Mouse (Mus musculus): ENCODE measurements around the gene Josd2. TPM values are rescaled to one million over a fixed set of nuclear protein-coding genes. Genes with fewer than 3 reads are reported as not detected.

Gene Josd2
- polyA plus RNA-seq, 1 experiment from 2014 or later: 87.7 TPM

Small RNAs within 50 kb of the gene (microRNA-seq; reads per million reads assigned to microRNA genes)
- not detected for gene Mir7052

Other genes starting within 250 kb of the Josd2 start
- not detected in 2 replicates for gene Klk1, start 242.6 kb upstream of the Josd2 start, polyA plus RNA-seq (2015; fragmentation: Nextera tagmentation; extraction: Ambion mirVana)
- 0.17 TPM in 1 of 2 replicates, not detected in the other for gene Gm36864, start 231.8 kb upstream of the Josd2 start, polyA plus RNA-seq (2015; fragmentation: Nextera tagmentation; extraction: Ambion mirVana)
- gene 1700028J19Rik, start 221.3 kb upstream of the Josd2 start, polyA plus RNA-seq (2015; fragmentation: Nextera tagmentation; extraction: Ambion mirVana): 0.78 and 0.94 TPM in 2 replicates
- gene 2410002F23Rik, start 221.3 kb upstream of the Josd2 start, polyA plus RNA-seq (2015; fragmentation: Nextera tagmentation; extraction: Ambion mirVana): 222 and 224 TPM in 2 replicates
- 0.14 TPM in 1 of 2 replicates, not detected in the other for gene Acp4, start 210.6 kb upstream of the Josd2 start, polyA plus RNA-seq (2015; fragmentation: Nextera tagmentation; extraction: Ambion mirVana)
- 1.2 TPM in 1 of 2 replicates, not detected in the other for gene Gm15517, start 206.5 kb upstream of the Josd2 start, polyA plus RNA-seq (2015; fragmentation: Nextera tagmentation; extraction: Ambion mirVana)
- 5.6 and 6.3 TPM in 2 replicates for gene Clec11a, start 161.1 kb upstream of the Josd2 start, polyA plus RNA-seq (2015; fragmentation: Nextera tagmentation; extraction: Ambion mirVana)
- 3.1 and 3.3 TPM in 2 replicates for gene Shank1, start 157.7 kb upstream of the Josd2 start, polyA plus RNA-seq (2015; fragmentation: Nextera tagmentation; extraction: Ambion mirVana)
- gene Syt3, start 83.9 kb upstream of the Josd2 start, polyA plus RNA-seq (2015; fragmentation: Nextera tagmentation; extraction: Ambion mirVana): 3.5 and 4.0 TPM in 2 replicates
- gene 1700008O03Rik, start 82.2 kb upstream of the Josd2 start, polyA plus RNA-seq (2015; fragmentation: Nextera tagmentation; extraction: Ambion mirVana): 1.1 TPM in 2 replicates
- 1.00 and 1.2 TPM in 2 replicates for gene Lrrc4b, start 39.0 kb upstream of the Josd2 start, polyA plus RNA-seq (2015; fragmentation: Nextera tagmentation; extraction: Ambion mirVana)
- 0.36 TPM in 1 of 2 replicates, not detected in the other for gene Aspdh, start 2.6 kb upstream of the Josd2 start, polyA plus RNA-seq (2015; fragmentation: Nextera tagmentation; extraction: Ambion mirVana)
- 104 and 106 TPM in 2 replicates for gene Emc10, start 28.5 kb downstream of the Josd2 start, polyA plus RNA-seq (2015; fragmentation: Nextera tagmentation; extraction: Ambion mirVana)
- gene Fam71e1, start 28.6 kb downstream of the Josd2 start, polyA plus RNA-seq (2015; fragmentation: Nextera tagmentation; extraction: Ambion mirVana): 22.4 and 22.9 TPM in 2 replicates
- 0.08 and 0.10 TPM in 2 replicates for gene Mybpc2, start 56.7 kb downstream of the Josd2 start, polyA plus RNA-seq (2015; fragmentation: Nextera tagmentation; extraction: Ambion mirVana)
- 0.19 and 0.25 TPM in 2 replicates for gene Spib, start 64.1 kb downstream of the Josd2 start, polyA plus RNA-seq (2015; fragmentation: Nextera tagmentation; extraction: Ambion mirVana)
- 101 and 105 TPM in 2 replicates for gene Pold1, start 80.9 kb downstream of the Josd2 start, polyA plus RNA-seq (2015; fragmentation: Nextera tagmentation; extraction: Ambion mirVana)
- gene Nr1h2, start 86.0 kb downstream of the Josd2 start, polyA plus RNA-seq (2015; fragmentation: Nextera tagmentation; extraction: Ambion mirVana): 70.5 and 72.4 TPM in 2 replicates
- gene Napsa, start 104.4 kb downstream of the Josd2 start, polyA plus RNA-seq (2015; fragmentation: Nextera tagmentation; extraction: Ambion mirVana): 1.0 and 1.3 TPM in 2 replicates
- 0.43 and 0.51 TPM in 2 replicates for gene Kcnc3, start 122.7 kb downstream of the Josd2 start, polyA plus RNA-seq (2015; fragmentation: Nextera tagmentation; extraction: Ambion mirVana)
- gene Myh14, start 202.9 kb downstream of the Josd2 start, polyA plus RNA-seq (2015; fragmentation: Nextera tagmentation; extraction: Ambion mirVana): 1.8 and 4.0 TPM in 2 replicates
- gene Izumo2, start 240.8 kb downstream of the Josd2 start, polyA plus RNA-seq (2015; fragmentation: Nextera tagmentation; extraction: Ambion mirVana): not detected in 2 replicates